Mouse (Mus musculus): ENCODE data around the gene Cfap73.

Gene Cfap73

DNA sequence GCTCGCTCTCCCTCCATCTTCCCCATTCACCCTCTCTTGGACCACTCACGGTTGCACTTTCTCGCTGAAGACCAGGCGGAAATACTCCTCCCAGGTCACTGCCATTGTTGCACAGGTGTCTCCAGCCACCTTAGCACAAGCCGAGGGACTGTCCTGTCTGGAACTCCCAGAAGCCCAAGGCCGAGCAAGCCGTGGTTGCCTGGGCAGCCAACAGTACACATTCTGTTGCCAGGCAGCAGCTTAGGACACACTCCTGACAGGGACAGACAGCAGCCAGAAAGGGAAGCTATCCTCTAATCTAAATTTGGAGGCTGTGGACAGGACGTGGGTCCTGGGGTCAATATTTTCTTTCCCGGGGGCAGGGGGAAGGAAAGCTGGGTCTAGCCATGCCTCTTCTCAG lies at the start of gene Cfap73:
Gene Cfap73 (minus strand): TSS at position 105 of the 400 bp plus-strand sequence.
- no peak for DNase-seq

- peak in 1 of 2 experiments; percentile 10 for DNase-seq
Measured at GRCm38 (mm10) chr5:120682982-120683771, 49.1 kb upstream of the Cfap73 start.

DNA sequence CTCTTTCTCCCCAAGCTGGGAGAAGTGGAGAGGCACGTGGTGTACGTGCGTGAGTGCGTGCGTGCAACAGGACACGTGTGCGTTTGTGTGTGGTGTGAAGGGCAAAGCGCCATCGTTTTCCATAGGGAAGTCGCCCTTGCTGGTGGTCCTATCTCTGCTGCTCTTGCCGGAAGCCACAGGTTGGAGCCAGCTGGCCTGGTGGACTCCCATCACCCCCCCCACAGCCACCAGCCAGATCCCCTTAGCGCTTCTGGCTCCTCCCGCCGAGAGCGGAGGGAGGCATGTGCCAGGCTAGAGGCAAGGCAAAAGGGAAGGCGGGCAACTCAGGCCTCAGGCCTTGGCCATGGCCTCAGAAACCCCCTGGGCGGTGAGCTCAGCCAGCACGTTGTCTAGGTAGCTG lies 46.9 kb upstream of the Cfap73 start:
- peak in 1 of 2 experiments; percentile 18 for DNase-seq

- DNase-seq = peak; percentile 70 to 72
Measured at GRCm38 (mm10) chr5:120679676-120680555, 45.9 kb upstream of the Cfap73 start.

- DNase-seq = no peak
Measured at GRCm38 (mm10) chr5:120677516-120677915, 43.5 kb upstream of the Cfap73 start.

- DNase-seq = peak in 1 of 2 experiments; percentile 5
Measured at GRCm38 (mm10) chr5:120674229-120675145, 40.5 kb upstream of the Cfap73 start.

DNA sequence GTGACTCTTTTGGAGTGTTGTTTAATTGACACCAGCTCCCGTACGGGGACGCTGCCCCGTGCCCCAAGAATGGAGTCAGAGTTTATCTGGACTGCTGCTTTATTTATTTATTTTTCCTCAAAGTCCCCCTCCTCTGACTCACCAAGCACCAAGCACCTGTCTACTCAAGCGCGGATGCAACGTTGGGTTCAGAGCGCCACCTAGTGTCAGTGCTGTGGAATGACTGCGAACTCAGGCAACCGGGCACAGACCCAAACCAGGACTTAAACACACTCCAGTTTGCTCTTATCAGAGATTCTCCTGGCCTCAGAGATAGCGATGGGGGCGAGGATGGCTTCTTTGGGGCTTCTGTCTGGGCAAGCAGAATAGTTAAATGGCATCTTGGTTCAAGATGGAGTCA lies 39.6 kb upstream of the Cfap73 start:
- peak; percentile 77 to 81 for DNase-seq

- DNase-seq = no peak
Measured at GRCm38 (mm10) chr5:120671865-120672264, 37.8 kb upstream of the Cfap73 start.

DNA sequence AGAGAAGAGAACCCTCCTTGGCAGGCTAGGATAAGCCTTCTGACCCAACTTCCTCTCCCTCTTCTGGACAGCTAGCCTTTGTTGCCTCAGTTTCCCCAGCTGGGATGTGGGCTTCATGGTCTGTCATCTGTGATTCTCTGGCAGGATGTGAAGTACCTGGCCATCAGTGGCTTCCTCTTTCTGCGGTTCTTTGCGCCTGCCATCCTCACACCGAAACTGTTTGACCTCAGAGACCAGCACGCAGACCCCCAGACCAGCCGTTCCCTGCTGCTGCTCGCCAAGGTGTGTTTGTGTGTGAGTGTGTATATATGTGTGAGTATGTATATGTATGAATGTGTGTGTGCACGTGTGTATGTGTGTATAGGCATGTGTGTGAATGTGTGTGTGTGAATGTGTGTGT lies 36.1 kb upstream of the Cfap73 start:
- DNase-seq = no peak

- DNase-seq = no peak
Measured at GRCm38 (mm10) chr5:120668761-120669160, 34.7 kb upstream of the Cfap73 start.

DNA sequence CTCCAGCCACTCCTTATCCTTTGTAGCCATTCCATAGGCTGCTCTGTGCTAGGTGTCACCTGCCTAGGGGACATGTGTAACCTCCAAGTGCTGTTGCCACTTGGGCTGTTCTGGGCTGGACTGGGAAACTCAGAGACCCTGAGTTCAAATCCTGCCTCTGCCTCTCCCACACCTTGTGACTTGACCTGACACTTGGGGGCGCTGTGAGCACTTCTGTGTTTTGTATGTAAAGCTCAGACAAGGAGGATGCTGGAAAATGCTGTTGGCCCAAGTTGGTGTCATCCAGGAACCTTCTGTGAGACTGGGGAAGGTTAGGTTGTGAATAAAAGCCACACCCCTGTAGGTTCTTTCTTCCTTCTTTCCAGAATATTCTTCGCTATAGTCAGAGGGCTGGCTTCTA lies 30.9 kb upstream of the Cfap73 start:
- DNase-seq = no peak

DNA sequence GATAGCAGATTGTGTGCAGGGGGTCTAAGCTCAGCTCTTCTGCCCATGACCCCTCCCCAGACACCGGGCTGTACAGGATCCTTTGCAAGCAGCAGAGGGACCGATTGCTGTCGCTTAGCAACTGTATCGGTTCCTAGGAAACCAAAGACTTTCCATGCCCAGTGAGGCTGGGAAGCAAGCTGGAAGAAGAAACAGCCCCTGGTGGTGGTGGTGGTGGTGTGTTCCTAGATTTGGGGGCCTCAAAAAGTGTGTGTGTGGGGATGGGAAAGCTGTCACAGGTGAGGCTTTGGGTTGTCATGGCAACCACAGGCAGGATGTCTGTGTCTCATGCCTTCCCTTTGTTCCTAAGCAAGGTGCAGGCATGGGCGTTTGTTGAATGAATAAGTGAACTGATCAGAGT lies 26.8 kb upstream of the Cfap73 start:
- DNase-seq = no peak

DNA sequence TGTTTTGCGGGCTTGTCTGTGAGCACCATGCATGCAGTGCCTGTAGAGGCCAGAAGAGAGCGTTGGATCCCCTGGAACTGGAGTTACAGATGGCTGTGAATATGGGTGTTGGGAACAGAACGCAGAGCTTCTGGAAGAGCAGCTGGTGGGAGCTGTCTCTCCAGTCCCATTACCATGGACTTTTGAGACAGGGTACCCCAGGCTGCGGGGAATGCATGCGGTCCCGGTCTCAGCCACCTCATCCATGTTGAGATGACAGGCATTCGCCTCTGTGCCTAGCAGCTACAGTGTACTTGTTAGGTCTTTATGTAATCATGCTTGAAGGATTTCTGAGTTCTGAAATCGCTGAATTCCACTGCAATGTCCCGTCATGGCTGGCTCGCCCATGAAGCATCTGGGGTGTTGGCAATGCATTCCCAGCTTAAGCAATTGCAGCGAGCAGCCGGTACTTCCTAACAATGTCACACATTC lies 22.3 kb upstream of the Cfap73 start:
- no peak for DNase-seq

DNA sequence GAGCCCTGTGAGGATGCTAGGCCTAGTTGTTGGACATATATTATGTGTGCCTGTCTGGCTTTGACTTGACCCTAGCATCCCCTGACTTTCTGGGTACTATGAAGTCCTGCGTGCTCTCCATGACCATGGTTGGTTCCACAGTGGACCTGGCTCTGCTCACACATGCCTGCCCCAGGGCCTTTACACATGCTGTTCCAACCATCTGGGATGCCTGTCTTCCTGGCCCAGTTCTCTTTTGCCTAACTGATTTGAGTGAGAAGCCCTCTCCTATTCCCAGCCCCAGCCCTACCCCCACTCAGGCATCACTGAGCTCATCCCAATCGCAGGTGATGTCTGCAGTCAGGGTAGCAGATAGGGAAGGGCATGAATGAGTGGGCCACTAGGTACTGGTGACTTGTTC lies 19.8 kb upstream of the Cfap73 start:
- DNase-seq = peak in 1 of 2 experiments; percentile 30

DNA sequence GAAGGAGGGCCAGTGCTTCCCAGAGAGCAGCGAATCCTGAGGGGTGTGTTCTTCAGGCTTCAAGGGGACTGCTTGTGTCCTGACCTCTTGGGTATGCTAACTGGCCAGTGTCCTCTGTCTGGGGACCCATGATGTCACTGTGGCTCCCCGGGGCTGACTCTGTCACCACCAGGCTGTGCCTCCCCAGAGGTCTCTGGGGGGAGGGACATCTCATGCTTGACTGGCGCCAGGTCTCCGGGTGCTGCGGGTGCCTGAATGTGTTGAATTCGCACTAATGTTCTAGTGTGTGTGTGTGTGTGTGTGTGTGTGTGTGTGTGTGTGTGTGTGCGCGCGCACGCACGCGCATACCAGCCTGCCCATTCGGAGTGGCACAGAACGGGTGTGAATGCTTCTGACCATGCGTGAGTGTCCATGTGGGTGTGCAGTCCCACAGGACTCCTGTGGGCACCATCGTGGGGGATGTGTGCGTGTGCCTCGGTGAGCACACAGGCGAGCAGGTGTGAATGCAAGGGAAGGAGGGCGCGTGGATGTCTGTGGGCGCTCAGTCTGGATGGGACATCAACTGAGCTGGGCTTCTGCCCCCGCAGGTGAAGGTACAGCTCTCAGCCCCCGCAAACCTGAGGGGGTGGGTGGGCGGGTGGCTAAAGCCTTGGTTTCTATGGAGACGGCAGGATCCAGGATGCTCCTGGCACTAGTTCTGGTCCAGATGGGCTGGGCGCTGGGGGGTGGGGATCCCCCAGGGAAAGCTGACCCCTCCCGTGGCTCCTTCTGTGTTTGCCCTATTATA lies 19.1 kb upstream of the Cfap73 start:
- peak; percentile 38 to 40 for DNase-seq

GRCm38 (mm10) chr5:120651230-120651629 lies 17.2 kb upstream of the Cfap73 start:
- DNase-seq = no peak

DNA sequence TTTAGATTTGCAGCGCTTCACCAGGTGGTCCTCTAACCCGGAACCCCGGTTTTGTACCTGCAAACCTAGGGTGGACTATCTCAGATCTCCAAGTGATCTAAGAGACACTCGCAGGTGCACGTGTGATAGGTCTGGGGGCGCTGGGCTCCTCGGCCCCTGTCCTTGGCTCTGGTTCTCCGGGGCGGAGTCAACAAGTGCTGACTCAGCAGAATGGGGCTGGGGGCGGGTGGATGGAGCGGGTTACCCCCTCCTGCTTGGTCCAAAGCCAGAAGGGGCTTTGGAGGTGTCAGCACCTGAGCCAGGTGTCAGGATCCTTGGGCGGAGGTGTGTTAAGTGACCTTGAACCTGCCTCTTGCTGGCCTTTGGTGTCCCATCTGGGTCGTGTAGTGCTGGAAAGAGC lies 15.9 kb upstream of the Cfap73 start:
- DNase-seq = no peak

DNA sequence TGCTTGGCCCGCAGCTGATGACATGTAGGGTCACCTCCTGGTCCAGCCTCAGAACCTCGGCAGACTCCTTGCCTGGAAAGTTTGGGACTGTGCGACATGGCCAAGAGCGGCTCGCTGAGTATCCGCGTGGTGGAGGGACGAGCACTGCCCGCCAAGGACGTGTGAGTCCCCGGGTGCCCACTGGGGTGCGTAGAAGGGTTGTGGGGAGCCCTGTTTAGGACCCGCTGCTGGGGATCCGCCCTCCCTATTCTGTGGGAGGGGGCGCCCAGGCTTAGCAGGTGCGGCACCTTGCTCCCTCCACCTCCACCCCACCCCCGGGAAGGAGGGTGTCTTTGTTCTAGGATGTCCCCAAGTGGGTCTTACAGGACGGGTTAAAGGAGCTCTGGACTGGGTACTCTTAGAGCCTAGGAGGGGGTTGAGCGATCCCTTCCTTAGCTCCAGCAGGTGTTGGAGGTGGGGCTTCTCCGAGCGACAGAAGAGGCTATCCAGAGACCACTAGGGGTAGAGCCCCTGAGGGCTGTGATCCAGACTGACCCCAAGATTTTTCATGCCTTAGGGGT lies 15.4 kb upstream of the Cfap73 start:
- peak in 1 of 2 experiments; percentile 35 for DNase-seq

DNA sequence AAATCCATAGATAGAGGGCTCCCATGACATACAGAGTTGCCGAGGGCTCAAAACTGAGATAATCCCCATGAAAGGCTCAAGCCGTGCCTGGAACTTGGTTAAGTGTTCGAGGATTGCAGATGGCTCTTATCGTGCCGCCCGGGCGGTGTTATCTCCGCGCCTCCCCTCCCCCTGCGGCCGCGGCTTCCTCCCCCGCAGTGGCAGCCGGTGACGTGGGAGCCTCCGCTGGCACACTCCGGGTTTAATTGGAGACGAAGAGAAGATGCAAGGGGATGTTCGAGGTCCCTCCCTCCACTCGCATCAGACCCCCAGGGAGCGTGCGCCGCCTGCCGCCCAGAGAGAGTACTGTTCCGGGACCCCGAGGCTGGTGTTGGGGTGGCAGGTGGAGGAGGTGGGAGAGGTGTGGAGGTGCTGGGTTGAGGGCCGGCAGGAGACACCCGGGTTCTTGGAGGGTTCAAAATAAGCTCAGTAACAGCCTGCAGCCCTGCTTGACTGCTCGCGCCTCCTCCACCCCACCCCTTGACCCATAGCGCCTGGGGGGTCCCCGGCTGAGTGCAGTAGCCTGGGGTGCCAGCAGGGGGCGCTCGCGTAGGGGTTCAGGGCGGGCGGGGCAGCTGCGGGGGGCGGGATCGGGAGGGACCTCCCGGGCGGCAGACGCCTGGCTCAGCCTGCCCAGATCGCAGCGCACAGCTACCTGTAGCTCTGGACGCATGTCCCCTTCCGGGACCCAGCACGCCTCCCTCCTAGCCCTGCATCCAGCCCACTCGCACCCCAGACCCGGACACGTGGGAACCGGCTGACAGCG lies 14.7 kb upstream of the Cfap73 start, which contains the start of gene Rasal1:
Gene Rasal1 (plus strand): TSS at position 244 of the 805 bp plus-strand sequence.
- peak; percentile 48 to 64 for DNase-seq

GRCm38 (mm10) chr5:120647814-120648491 lies 13.9 kb upstream of the Cfap73 start:
- DNase-seq = no peak
